Mouse (Mus musculus) spleen, adult 2 months (tissue): ENCODE measurements around the gene Hist1h2bf. TPM values are rescaled to one million over a fixed set of nuclear protein-coding genes. Genes with fewer than 3 reads are reported as not detected.
"Not testable (repeated sequence)": the region's sequence is repeated elsewhere in the genome, so short reads cannot be mapped to it uniquely, and the experiment has no call there.

Experiments used
- DNase-seq, 2 experiments: peaks; one replicate each; pipeline versions ENCODE4 v3.0.0 to v3.0.0-alpha.2; 2012 to 2021; ENCODE audit warnings: low spot score in 2 of 2, low read depth in 1 of 2
- H3K27ac ChIP-seq: fragments of 200-500 bp; 2 replicates; pipeline ENCODE4 v1.5.1; 2012; ENCODE audit warnings: low read length, inconsistent platforms; ENCODE audit not compliant: insufficient read depth
- H3K27me3 ChIP-seq: fragments of 200-500 bp; 2 replicates; pipeline ENCODE4 v1.6.1; 2012; ENCODE audit warnings: mild to moderate bottlenecking, moderate library complexity, low read length, inconsistent platforms; ENCODE audit not compliant: control insufficient read depth, insufficient read depth
- H3K36me3 ChIP-seq: fragments of 200-500 bp; 2 replicates; pipeline ENCODE4 v1.6.1; 2012; ENCODE audit warnings: mild to moderate bottlenecking, low read length, inconsistent platforms; ENCODE audit not compliant: control insufficient read depth, insufficient read depth
- H3K4me1 ChIP-seq: fragments of 200-500 bp; 2 replicates; pipeline ENCODE4 v1.6.1; 2011; ENCODE audit warnings: inconsistent platforms; ENCODE audit not compliant: control insufficient read depth, insufficient read depth, insufficient read length
- H3K4me3 ChIP-seq: fragments of 200-500 bp; 2 replicates; pipeline ENCODE4 v1.5.1; 2011; ENCODE audit warnings: mild to moderate bottlenecking, inconsistent platforms; ENCODE audit not compliant: insufficient read depth, insufficient read length; ENCODE audit errors: extremely low read depth
- CTCF ChIP-seq: fragments of 200-500 bp; IDR thresholded peaks from 2 replicates; pipeline ENCODE4 v1.5.1; 2011; ENCODE audit warnings: mild to moderate bottlenecking, inconsistent platforms; ENCODE audit not compliant: insufficient read depth, insufficient read length, insufficient replicate concordance; ENCODE audit errors: extremely low read depth
- POLR2A ChIP-seq: fragments of 200-500 bp; IDR thresholded peaks from 2 replicates; pipeline ENCODE4 v1.6.1; 2011; ENCODE audit warnings: low read depth, low read length, inconsistent platforms
- WGBS: fragments of 180-500 bp; shearing (Covaris S2); methylation state at CpG from one replicate; pipeline ENCODE4 v1.1.7; 2018; 5-methylcytosine and 5-hydroxymethylcytosine counted together
- polyA plus RNA-seq: library from polyadenylated mRNA; depleted of rRNA; stranded (reverse); fragments of >200 nt; gene quantifications from 2 replicates; pipeline ENCODE4 v1.2.3, GENCODE M21; 2012

The Hist1h2bf gene
- polyA plus RNA-seq, 1 experiment: 28.3 TPM

GRCm38 (mm10) chr13:23543965-23544786, 29.8 kb downstream of the Hist1h2bf start, which contains the start of gene Hist1h3f:
TSS of gene Hist1h3f (plus strand) at chr13:23544052.
- Histone ChIP-seq H3K27ac (peak within 1 kb of the TSS; percentile 96), H3K4me3 (peak within 1 kb of the TSS; percentile 68), H3K36me3 (no peaks in the 10 kb centered on the region), H3K4me1 (no peaks in the 10 kb centered on the region), H3K27me3 (no peaks in the 10 kb centered on the region)
- under 1% methylated on average over 25 of the region's 45 CpGs for whole genome bisulfite sequencing
- TF ChIP-seq POLR2A (peak; percentile 96), CTCF (no peak)
- DNase-seq: peak; percentile 46 to 95

- WGBS: under 1% methylated on average over 33 of the region's 42 CpGs
- peak; percentile 61 to 93 for DNase-seq
- not testable (repeated sequence) for H3K36me3 ChIP-seq, H3K27me3 ChIP-seq, H3K4me1 ChIP-seq
- Histone ChIP-seq H3K27ac (peak within 1 kb of the TSS; percentile 96), H3K4me3 (peak within 1 kb of the TSS; percentile 68)
- peak; percentile 72 for TF ChIP-seq POLR2A
Measured at GRCm38 (mm10) chr13:23542999-23543607, 30.9 kb downstream of the Hist1h2bf start, which contains the start of gene Hist1h2bh. TSS of gene Hist1h2bh (minus strand) at chr13:23543392.

DNA sequence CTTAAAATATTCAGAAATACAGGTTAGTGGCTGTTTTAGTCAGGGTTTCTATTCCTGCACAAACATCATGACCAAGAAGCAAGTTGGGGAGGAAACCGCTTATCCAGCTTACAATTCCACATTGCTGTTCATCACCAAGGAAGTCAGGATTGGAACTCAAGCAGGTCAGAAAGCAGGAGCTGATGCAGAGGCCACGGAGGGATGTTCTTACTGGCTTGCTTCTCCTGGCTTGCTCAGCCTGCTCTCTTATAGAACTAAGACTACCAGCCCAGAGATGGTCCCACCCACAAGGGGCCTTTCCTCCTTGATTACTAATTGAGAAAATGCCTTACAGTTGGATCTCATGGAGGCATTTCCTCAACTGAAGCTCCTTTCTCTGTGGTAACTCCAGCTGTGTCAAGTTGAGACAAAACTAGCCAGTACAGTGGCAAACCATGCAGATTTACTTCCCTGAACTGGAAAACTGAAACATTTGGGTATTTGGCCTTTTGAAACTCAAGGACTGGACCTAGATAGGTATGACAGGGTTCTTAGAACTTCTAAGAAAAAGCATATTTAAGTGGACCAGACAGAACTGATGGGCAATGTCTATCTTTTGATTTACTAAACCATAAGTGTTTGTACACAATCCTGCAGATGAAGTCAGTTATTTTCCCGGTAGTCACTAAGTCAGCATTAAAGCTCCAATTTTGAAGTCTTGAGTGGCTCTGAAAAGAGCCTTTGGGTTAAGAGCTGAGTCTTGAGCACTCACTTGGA, 31.6 kb downstream of the Hist1h2bf start:
- H3K36me3 ChIP-seq: not testable (repeated sequence)

DNA sequence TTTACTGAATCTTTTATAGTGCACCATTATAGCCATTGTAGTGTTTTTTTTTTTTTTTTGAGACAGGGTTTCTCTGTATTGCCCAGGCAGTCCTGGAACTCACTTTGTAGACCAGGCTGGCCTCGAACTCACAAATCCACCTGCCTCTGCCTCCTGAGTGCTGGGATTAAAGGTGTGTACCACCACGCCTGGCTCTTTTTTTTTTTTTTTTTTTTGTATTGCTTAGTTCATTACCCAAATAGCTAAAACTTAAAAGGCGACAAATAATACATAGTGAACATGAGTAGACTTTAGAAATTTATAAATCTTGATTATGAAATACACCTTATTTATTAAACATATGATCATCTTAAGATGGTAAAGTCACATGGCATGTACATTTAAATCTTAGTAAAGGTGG, 32.5 kb downstream of the Hist1h2bf start:
- Histone ChIP-seq H3K4me1 (no peaks in the 10 kb centered on the region), H3K27me3 (no peaks in the 10 kb centered on the region), H3K4me3 (no peak overlapping the region), H3K27ac (no peak overlapping the region), H3K36me3 (no peaks in the 10 kb centered on the region)
- no peak for DNase-seq
- TF ChIP-seq POLR2A (no peak), CTCF (no peak)
- 85% methylated on average over 3 of the region's 3 CpGs for WGBS

More for the DNA sequence above, 31.6 kb downstream of the Hist1h2bf start:
- not testable (repeated sequence) for H3K4me1 ChIP-seq, H3K27me3 ChIP-seq, DNase-seq
- Histone ChIP-seq H3K4me3 (peak overlapping the region; percentile 68), H3K27ac (peak overlapping the region; percentile 96)
- WGBS: 24% methylated on average over 3 of the region's 3 CpGs

DNA sequence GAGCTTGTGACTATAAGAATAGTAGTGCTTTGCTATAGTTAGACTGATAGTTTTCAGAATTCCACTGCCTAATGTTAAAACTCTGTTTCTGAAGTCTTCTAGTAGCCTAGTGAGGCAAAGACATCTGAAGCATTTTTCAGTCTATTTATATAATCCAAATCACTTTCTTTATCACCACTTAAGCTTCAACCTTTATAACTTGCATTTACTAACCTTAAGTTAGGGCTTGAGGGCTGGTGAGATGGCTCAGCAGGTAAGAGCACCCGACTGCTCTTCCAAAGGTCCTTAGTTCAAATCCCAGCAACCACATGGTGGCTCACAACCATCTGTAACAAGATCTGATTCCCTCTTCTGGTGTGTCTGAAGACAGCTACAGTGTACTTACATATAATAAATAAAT, 34.2 kb downstream of the Hist1h2bf start:
- DNase-seq, H3K27ac ChIP-seq, H3K4me3 ChIP-seq, H3K36me3 ChIP-seq, H3K27me3 ChIP-seq, H3K4me1 ChIP-seq: not testable (repeated sequence)
- 90% methylated on average over 1 of the region's 1 CpGs for WGBS

DNA sequence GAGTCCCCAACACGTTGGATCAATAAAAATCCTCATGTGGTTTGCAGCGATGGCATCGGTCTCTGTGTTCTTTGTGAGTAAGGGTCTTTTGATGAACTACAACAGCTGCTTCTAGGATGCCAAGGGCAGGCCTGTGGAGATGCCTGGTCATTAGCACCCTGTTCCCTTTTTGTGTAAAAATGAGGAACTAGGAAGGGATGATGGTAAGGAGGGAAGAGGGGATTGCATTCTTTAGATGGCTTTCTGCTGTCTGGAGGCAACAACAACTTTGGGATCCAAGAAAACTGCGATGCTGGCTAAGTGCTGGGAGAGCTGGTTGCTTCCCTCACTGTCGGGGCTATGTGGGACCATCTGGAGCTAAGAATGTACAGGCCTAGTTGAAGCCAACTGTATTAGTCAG, 35.7 kb downstream of the Hist1h2bf start:
- H3K4me3 ChIP-seq: no peak overlapping the region
- H3K27me3 ChIP-seq: no peaks in the 10 kb centered on the region
- no peak for TF ChIP-seq CTCF
- TF ChIP-seq POLR2A: no peak
- 87% methylated on average over 5 of the region's 5 CpGs for WGBS
- no peak overlapping the region for H3K27ac ChIP-seq
- peaks cover 3% of the 10 kb centered on the region; the same call in 1 of the 2 replicates for H3K4me1 ChIP-seq
- no peak for DNase-seq
- no peaks in the 10 kb centered on the region for H3K36me3 ChIP-seq
